Mouse (Mus musculus): ENCODE data around the gene Aldh3b2. TPM values are rescaled to one million over a fixed set of nuclear protein-coding genes. Genes with fewer than 3 reads are reported as not detected.

Gene Aldh3b2
- not detected for polyA plus RNA-seq (2017; shearing (Covaris generic))

DNA sequence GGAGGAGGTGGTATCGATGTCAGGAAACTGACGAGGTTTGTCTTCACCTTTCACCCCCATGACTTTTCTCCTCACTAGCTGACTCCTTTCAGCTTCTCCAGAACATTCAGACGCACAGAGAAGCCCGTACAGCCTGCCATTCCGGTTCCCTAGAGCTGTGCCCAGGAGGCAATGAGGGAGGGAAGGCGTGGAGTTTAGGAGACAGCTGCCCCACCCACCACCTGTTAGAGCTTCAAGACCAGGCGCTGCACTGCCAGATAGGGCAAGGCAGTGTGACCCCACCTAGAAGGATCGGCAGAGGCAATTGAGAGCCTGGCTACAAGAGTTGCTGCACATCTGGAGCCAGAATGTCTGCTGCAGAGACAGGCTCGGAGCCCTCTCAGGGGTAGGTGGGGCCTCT is at the start of gene Aldh3b2:
Aldh3b2 (plus strand) TSS at position 100 of the 400 bp plus-strand sequence.
- no peak for ATAC-seq

DNA sequence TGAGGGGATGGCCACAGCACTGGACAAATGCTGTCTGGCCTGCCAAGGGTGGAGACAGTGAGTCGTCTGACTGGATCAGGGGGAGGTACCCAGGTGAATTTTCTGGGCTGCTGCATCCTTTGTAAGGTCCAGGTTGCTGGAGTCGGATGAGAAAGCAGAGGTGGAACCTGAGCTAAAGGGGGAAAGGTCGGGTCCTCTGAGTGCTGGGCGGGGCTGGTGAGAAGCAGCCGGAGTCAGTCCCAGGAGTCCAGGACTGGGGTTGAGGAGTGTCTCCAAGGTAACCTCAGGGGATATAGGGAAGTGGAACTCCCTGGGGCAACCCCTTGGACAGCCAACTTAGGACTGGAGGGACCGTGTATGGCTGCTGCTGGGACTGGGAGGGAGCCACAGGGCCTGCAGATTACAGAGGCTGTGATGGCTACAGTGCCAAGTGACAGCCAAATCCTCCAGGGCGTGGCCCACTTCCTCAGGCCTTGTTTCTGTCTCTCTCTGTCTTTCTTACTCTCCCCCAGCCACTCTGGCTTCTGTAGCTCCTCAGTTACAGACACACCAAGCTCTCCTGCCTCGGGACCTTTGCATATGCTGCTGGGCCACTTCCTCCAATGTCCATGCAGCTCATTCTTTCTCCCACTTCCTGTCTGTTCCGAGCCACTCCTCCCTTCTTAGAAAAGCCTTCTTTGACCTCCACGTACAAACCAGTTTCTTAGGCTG is 49.3 kb upstream of the Aldh3b2 start:
- no peak for ATAC-seq

DNA sequence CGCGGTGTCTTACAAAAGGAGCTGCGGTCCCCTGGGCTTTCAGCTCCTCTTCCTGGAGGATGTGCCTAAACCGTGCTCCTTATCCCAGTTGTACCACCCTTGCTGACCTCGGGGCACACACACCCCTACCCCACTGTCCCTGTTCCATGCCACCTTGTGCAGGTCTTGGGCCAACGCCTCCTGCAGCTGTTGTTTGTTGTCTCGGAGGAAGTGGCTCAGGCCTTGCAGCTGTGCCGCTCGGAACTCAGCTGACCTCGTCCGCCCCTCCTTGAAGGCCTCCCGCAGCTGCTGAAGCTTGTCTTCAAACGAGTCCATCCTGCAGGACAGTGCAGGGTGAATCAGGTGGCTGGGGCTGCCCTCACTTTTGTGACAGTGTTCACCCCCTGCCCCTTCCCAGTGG is 48.5 kb upstream of the Aldh3b2 start:
- no peak for ATAC-seq

DNA sequence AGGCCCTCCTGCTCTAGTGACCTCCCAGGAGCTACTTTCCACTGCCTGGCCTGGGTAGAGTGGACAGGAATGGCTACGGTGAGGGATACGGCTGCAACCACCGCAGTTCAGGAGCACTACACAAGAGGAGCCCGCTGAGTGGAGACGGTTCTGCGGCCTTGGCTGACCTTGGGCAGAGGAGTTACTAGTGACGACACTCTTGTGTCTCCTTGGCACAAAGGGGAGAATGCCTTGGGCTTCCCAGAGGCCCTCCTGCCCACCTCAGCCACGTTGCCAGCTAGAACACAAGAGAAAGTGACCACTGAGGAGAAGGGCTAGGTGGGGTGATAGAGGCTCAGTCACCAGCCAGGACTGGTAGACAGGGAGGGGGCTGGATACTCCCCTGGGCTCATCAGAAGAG is 47.9 kb upstream of the Aldh3b2 start:
- no peak for ATAC-seq

DNA sequence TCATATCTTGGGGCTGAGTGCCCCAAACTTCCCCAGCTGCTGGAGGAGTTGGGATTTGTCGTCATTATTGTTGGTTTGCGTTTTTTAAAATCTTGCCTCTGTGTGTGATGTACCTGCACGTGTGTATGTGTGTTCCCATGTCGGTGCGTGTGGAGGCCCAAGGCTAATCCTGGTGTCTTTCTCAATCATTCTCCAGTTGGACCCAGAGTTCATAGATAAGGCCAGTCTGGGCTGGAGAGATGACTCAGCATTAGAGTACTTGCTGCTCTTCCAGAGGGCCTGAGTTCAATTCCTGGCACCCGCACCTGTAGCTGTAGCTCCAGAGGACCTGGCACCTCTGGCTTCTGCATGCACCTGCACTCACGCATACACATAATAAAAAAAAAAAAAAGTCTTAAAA is 47.3 kb upstream of the Aldh3b2 start:
- ATAC-seq = no peak

DNA sequence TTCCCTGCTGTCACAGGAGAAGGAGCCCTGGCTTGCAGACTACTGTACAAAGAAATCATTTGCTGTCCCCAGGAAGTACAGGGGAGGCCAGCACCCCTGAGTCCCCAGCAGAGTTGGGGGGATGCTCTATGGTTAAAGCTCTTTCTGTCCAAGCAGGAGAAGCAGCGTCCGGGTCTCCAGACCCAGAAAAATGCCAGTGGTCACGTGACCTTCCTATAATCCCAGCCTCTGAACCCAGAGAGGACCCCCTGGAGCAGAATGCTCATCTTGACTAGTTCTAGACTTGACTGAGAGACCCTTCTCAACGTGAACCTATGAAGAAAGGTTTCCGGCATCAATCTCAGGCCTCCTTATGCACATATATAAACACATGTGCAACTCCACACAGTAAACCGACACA is 46.3 kb upstream of the Aldh3b2 start:
- ATAC-seq = no peak

DNA sequence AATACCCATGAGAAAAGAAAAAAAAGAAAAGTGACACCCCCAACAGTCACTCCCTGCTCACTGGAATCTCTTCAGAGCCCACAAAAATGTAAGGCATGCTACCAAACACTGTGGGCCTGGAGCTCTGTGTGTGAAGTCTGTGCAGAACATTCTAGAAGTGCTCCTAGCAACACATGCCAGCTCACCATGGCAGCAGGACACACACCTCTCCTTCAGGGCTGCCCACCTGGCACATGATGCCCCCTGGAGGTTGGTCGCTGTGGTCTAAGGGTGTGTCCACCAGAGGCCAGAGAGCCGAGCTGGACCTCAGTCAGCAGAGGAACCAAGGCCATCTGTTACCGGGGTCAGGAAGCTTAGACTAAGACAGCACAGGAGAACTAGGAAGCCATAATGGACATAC is 45.8 kb upstream of the Aldh3b2 start:
- ATAC-seq = no peak

DNA sequence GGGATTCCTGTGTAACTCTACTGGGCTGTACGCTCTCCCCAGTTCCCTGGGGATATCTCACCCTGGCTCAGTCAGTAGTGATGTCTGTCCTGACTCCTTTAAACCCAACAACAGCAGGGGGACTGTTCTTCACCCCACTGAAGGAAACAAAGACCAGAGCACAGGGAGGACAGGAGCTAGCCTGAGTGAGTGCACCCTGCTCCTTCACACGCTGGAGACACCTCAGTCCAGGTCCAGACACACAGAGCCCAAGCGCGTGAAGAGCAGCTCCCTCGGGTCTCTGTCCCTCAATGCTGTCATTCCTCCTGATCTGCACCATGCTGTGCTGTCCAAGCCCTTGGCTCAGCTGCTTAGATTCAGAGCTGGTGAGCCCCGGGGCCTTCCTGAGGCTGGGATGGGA is 45.4 kb upstream of the Aldh3b2 start:
- ATAC-seq = no peak

DNA sequence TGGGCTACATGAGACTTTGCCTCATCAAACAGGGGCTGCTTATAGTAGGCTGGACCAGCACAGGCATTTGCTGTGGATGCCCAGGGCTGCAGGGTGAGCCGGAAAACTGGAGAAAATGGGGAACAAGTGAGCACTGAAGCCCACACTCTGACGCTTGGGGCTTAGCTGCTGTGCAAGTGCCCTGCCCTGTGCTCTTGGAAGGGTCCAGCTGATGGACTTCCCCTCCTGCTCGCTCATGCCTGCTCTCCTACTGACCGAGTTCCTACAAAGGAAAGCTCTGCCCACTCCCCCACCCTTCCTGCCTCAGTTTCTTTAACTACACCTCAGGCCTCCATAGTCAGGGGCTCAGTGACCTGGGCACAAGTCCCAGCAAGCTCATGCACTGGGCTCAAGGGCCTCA is 44.1 kb upstream of the Aldh3b2 start:
- ATAC-seq = no peak

DNA sequence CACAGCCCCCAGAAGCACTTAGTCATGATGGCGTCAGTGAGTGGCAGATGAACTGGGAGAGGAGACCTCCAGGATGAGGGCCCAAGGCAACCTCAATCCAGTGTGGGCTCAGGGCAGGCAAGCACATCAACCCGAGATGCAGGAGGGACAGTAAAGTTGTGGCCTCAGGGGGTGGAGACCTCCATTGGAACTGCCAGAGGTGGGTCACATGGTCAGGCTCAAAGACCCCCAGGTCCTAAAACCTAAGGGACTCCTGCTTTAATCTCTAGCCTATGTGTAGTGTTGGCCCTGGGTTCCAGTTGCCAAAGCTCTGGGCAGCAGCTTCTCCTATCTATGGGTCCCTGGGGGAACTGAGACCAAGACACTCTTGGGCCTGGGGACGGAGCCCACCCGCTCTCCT is 43.3 kb upstream of the Aldh3b2 start:
- ATAC-seq = no peak

DNA sequence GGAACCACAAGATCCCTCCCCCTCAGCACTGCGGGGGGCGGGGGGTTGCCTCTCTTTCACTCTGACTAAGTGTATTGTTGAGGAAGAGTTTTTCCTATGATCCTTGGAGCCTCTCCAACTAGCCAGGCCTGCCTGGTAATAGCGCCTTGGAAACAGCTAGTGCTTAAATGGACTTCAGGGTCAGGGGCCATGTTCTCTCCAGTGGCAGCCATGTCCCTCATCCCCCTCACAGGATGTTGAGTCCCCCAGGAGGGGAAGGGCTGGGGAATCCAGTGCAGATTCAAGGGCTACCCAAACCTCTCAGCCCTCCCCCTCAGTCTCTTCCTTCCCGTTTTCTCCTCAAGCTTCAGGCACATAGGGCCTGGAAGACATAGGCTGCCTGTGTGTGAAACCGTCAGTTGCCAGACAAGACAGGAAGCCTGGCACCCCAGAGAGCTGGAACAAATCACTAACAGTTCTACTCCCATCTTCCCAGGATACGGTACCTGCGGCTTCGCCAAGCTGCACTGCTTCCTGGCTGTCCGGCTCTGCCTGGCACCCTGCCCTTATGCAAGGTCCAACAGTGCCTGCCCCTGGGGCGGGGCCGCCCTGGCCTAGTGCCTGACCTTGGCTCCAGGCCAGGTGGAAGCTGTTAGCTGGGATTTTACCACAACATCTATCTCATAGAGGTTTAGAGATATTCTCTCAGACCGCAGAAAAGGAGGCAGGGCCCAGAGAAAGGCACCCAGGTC is 42.8 kb upstream of the Aldh3b2 start, which contains the start of gene Aldh3b1:
Aldh3b1 (minus strand) TSS at position 598 of the 731 bp plus-strand sequence.
- ATAC-seq = no peak

DNA sequence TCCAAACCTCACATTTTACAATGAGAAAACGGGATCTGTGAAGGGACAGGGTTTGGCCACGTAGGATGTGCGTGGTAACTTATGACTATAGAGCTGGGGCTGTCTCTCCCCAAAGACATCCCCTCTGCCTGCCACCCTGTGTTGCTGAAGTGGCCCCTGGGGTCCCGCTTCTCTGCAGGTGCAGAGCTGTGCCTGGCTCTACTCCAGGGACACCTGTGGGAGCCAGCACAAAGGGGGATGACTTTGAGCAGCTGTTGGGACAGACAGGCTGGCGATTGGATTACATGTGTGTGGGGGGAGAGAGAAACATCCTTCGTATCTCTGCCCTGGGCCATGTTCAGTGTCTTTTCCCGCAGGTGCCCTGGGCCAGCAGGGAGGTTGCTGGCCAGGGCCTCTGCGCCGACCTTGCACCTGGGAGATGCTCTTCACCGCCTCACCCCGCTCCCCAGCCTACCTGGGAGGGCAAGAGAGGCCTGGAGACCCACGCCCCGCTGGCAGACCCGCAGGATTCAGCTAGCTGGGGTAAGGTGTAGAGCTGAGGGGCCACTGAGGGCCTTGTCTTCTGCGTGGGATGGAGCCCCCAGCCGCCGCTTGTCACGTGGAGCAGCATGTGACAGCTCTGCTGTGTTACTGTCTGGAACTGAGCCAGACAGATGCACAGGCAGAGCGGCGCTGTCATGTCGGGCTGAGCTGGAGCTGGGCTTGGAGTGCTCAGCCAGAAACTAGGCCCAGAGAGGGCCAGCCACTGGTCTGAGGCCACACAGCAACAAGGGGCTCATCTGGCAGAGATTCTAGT is 41.7 kb upstream of the Aldh3b2 start:
- ATAC-seq = no peak

DNA sequence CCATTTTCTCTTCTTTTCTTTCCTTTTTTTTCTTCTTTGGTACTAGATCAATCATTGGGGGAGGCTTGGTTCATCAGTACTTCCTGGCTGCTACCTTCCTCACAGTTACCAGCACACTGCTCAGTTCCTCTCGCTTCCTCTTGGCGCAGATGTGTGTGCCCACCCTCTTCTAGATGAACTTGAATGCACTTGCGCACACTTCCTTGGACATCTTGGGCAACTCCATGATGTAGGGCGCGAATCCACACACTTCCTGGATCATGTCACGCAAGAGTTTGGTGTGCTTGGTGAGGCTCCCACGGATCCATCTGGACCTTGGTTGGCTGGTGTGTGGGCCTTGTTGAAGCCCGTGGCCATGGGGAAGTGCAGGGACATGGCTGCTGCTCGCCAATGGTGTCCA is 40.4 kb upstream of the Aldh3b2 start:
- no peak for ATAC-seq

DNA sequence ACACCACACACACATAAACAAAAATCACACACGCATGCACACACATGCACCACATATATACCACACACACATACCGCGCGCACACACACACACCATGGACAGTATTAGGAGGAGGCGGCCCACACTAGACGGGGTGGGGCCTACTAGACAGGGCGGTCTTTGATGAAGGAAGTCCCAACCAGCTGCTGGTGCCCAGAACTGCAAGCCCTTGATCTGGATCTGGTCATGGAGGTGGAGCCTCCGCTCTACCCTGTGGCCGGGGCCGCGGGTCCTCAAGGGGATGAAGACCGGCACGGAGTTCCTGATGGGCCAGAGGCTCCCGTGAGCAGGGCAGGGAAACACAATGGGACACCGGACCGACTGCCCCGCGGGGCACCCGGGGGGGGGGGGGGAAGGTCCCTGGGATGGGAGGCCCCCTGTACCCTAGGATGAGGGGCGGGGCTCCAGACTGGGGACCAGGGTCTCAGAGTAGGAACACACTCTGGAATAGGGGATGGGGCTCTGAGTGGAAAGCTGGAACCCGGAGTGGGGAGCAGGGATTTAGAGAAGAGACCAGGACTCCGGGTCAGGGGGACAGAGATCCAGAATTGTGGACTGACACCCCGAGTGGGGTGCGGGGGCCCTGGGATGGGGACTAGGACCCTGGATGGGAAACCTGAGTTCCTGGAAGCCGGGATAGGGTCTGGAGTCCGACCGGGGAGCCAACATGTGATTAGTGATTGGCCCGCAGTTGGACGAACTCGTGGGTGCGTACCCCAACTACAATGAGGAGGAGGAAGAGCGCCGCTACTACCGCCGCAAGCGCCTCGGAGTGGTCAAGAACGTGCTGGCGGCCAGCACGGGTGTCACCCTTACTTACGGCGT is 36.9 kb upstream of the Aldh3b2 start, which contains the start of gene Unc93b1:
Unc93b1 (plus strand) TSS at position 155 of the 864 bp plus-strand sequence.
- ATAC-seq = peak; percentile 89

DNA sequence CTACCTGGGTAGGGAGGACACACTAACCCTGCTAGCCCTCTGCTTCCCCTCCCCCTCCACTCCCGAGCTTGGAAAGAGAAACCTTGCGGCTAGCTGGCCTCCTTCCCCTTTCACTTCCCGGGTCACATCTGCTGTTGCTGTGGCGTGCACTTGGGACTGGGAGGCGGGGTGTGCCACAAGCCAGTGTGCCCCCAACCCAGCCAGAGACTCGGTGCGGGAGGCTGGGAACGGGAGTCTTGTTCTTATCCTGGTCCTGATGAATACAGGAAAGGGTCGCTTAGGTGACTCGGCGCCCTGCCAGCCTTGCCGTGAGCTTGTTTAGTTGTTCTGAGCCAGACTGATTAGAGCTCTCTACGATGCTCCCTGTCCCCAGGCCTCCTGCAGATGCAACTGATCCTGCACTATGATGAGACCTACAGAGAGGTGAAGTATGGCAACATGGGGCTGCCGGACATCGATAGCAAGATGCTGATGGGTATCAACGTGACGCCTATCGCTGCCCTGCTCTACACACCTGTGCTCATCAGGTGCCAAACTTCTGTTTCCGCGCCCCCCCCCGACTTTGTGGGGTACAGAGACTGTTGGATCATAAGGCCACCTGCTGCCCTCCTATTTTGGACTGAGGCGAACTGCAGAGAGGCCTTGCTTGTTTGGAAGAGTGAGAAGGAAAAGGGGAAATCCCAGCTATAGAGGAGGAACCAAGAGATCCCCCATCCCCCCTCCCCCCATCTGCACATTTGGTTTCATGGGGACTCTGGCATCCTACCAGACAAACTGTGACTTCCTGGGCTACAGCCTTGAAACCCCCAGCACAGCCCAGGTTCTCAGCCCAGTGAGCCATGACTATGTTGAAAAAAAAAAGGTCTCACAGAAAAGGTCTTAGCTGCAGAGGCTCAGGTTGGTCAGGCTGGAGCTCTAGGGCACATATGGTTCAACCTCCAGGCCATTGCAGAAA is 36.0 kb upstream of the Aldh3b2 start:
- ATAC-seq = peak; percentile 59

DNA sequence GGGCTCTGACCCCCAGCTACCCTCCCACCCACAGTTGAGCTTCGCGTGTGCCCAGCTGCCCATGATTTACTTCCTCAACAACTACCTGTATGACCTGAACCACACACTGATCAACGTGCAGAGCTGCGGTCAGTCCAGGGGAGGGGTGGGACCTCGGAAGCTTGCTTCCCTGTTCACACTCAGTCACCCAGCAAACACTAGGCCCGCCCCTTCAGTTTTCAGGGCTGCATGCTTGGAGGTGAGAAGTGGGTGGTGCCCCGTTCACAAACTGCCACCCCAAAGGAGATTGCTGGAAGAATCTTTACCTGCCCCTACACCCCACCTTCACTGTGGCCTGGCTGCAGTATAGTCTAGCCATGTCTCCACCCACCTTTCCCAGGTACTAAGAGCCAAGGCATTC is 29.8 kb upstream of the Aldh3b2 start:
- no peak for ATAC-seq

DNA sequence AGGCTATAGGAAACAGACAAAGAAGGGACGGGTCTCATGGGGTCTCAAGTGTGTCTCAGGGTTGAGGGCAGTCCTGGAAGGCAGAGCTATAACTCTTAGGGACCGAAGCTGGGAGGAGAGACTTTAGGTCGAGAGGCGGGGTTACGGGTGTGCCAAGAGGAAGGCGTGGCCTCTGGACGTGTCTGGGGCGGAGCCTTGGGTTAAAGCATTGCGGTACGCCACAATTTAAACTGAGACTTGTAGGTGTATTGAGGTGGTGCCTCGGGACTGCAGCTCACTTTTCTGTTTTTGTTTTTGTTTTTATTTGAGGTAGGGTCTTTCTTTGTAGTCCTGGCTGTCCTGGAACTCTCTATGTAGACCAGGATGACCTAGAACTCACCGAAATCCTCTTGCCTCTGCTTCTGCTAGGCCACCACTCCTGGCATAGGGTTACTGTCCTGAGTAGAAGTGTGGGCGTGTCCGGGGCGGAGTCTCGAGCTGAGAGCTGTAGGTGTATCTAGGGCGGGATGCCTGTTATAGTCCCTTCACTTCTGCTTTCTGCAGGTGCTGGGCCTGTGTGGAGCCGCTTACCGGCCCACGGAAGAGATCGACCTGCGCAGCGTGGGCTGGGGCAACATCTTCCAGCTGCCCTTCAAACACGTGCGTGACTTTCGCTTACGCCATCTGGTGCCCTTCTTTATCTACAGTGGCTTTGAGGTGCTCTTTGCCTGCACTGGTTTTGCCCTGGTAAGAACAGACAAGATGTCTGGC is 29.0 kb upstream of the Aldh3b2 start:
- peak; percentile 82 for ATAC-seq

DNA sequence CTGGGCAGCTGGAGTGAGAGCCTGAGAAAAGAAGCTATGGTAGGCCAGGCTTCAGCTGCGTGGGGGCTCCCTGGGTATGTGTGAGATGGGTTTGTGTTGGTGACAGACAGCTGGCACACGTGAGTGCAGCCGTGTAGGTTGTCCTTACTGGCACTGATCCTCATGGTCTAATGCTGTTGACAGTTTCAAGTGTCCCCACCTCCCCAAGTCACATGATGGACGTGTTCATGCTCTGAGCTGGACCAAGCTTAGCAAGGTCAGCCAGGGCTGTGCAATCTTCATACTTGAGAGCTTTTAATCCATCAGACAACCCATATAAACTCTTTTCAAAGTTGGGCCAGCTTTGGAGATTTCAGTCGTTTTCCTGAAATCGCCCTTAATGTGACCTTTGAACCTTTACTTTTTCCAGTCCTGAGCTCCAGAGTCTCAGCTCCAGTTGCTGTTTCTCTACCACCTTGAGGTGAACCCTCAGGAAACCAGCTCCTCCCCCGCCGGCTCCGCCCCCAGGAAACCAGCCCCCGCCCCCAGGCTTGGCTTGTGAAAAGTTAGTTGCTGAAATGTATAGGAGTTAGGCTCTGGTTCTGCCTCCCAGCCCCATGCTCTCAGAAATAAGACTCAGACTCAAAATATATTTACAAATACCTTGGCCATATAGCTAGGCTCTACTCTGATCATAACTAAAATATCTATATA is 26.1 kb upstream of the Aldh3b2 start:
- peak; percentile 50 for ATAC-seq

DNA sequence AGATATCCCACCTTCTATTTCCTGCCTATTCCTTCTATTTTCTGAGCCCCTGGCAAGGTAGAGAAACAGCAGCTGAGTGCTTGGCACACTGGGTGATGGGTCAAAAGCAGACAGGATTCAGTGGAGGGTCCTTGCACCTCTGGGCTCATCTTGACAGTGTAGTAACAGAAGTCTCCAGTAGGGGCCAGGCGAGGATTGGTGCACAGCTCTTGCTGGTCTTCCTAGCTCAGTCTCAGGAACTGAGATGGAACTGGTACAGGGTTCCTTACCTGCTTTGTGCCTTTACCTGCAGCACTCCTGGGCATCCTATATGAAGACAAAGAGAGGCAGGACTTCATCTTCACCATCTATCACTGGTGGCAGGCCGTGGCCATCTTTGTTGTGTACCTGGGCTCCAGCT is 25.4 kb upstream of the Aldh3b2 start:
- peak; percentile 50 for ATAC-seq

DNA sequence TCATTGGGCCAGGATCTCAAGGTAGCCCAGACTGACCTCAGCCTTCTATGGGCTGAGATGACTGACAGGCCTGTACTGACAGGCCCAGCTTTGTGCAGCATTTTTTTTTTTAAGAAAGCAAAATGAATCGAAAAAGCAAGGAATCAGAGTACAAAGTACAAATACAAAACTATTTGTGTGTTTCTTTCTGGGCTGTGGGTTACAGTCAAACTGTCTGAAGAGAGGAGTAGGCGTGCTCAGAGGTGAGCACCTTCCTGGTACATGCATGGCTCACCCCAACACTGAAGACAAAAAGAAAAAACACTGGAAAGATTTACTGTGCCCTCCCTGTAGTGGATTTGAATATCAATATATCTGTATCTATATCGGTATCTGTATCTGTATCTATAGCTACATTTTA is 24.3 kb upstream of the Aldh3b2 start:
- ATAC-seq = no peak
